Mouse (Mus musculus) T-helper 17 cell (primary cell): ENCODE data around the gene Ccl24.
"Not testable (repeated sequence)": the region's sequence is repeated elsewhere in the genome, so short reads cannot be mapped to it uniquely, and the experiment has no call there.

Experiments used
- in situ Hi-C, 2 experiments: fragments of 300-600 bp; cut with MboI, MseI; formaldehyde crosslinking; loops; 1 replicate in 1 of 2; 2 replicates in 1 of 2; pipeline ENCODE4 v1.15.1; 2025; ENCODE audit warnings: high pct_unique_total_duplicates in 2 of 2

The Ccl24 gene

DNA sequence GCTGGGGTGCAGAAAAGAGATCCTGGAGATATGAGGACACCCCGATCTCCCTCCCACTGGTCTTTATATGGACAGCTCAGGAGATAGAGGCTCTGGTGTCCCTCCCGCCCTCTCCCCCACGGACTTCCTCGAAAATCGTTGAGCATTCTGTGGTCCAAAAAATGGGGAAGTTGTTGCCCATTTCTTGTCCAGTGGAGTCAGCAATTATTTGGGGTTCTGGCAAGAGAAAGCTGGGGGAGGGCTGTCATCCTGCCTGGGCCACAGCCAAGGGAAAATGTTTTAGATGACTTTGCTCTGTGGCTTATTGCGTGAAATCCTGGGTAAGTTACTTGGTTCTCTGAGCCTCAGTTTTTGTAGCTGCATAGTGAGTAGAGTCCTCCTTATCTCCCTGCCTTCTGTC, at the start of gene Ccl24:
Gene Ccl24, minus strand, starts transcription at position 44 of the 400 bp plus-strand sequence.
- in situ Hi-C loops = no loop called here

DNA sequence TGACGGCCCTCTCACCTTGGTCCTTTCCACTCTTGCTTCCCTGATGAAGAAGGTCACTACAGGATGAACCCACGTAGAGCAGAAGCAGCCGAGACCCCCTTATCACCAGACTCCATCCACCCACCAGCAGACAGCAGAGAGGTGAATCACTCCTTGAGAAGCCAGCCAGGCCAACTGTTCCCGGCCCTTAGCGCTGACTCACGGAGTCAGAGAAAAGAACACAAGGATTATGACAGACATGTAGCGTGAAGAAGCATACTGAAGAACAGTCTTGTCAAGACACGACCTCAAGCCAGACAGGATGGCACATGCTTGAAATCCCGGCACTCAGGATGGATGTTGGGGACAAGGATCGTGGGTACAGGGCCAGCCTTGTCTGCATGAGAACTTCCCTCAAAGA, 48.9 kb upstream of the Ccl24 start:
- in situ Hi-C loops = no loop called here

DNA sequence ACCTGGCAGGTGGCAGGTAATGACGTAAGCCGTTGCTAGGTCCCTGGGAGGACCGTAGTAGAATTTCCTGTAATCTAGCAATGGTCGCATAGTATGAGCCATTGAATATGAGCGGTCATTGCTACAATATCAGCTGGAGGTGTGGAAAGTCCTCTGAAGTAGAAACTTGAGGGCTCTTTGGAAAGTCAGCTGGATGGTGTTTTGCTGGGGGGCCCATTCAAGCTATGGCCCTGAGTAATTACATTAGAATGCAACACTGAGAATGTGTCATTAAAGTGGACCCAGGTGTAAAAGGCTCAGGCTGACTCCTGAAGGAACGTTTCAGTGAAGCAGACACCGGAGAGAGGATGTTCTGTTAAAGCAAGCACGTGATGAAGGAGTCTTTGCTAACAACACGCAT, 47.7 kb upstream of the Ccl24 start:
- in situ Hi-C loops = no loop called here

DNA sequence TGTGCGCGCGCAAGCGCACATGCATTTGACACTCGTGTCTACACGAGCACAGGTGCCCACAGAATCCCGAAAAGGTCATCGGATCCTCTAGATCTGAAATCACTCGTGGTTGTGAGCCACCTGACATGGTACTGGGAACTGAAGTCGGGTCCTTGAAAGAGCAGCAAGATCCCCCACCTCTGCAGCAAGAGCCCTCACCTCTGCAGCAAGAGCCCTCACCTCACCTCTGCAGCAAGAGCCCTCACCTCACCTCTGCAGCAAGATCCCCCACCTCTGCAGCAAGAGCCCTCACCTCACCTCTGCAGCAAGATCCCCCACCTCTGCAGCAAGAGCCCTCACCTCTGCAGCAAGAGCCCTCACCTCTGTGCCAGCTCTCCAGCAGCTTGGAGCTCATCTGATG, 46.9 kb upstream of the Ccl24 start:
- in situ Hi-C loops = loop anchor here (5.0 kb wide), 3 partner anchors 143 to 238 kb away; no protein-coding TSS in a partner anchor

DNA sequence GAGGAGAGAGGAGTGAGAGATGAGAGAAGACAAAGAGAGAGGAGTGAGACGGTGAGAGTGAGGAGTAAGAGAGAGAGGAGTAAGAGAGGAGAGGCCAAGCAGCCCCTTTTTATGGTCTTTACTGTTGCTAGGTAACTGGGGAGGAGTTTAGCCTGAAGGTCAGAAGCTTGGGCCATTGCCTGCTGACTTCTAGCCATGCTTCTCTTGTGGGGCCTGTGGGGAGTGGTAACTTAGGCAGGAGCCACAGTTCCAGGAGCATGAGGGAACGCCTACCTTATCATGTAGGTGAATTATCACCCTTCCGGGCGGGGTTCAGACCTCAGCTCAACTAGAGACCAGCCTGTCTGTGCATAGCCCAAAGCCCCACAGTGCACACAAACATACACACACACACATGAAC, 36.9 kb upstream of the Ccl24 start:
- in situ Hi-C loops = loop anchor here in 1 of 2 experiments (5.0 kb wide), 1 partner anchor 52 kb away; no protein-coding TSS in a partner anchor

DNA sequence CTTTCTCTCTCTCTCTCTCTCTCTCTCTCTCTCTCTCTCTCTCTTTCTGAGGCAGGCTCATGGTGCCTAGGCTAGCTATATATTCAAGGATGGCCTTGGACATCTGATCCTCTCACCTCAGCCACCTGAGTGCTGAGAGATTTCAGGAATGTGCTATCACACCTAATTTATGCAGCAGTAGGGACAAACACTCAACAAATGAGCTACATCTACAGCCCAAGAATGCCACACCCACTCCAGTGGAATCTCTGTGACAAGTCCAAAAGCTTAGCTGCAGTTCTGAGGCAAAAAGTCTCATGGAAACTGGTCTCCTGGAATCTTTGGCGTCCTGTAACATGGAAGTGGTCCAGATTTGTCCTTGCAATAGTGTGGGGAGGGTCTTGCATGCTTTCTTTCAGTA, 34.7 kb upstream of the Ccl24 start:
- in situ Hi-C loops = no loop called here

DNA sequence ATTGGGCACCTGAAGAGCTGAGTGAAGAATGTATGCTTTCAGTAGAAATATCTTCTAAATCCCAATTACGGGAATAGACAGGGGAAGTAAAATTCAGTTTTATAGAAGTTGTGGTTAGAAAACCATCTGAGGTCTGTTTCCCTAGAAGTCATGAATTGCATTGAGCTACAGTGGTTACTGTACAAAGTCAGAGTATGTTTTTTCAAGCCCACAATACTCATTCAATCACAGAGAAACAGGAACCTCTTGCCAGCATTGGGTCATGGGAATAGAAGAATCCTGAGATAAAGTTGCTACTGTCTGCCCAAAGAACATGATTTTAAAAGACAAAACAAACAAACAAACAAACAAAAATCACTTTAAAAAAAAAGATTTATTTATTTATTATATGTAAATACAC, 33.9 kb upstream of the Ccl24 start:
- in situ Hi-C loops = not testable (repeated sequence)

DNA sequence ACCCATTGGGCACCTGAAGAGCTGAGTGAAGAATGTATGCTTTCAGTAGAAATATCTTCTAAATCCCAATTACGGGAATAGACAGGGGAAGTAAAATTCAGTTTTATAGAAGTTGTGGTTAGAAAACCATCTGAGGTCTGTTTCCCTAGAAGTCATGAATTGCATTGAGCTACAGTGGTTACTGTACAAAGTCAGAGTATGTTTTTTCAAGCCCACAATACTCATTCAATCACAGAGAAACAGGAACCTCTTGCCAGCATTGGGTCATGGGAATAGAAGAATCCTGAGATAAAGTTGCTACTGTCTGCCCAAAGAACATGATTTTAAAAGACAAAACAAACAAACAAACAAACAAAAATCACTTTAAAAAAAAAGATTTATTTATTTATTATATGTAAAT, 31.8 kb upstream of the Ccl24 start:
- in situ Hi-C loops = not testable (repeated sequence)

DNA sequence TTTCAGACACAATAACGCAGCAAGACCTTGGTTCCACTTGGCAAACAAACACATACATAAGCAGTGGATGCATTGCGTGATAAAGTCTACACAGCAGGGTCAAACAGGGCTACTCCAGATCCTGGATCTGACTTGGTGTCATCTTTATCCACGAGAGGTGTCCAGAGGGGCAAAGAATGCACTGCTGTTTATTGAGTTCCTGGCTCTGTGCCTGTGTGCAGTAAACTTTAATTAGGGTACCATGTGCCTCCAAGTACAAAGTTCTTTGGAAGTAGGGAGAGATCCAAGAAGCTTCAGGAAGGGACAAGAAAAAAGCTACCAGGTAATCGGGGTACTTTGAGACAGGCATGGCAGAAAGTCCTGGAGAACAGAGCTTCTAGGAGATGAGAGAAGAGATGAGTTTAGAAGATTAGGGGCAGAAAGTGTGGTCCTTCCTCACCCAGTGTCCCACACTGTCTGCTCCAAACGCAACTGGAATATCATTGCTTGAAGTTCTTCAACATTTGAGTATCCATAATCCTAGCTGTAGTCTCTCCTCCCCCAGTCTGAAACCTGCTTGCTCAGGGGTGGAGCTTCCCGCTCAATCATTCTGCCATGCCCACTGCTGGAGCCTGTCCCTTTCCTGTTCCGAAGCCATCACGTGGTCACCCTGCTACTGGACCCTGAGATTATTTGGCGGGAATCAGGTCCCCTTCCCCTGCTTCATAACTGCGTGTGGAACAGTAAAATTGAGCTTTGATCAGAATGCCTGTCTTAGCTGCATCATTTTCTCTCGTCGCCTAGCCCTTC, 17.3 kb upstream of the Ccl24 start:
- in situ Hi-C loops = loop anchor here in 1 of 2 experiments (10.0 kb wide), 1 partner anchor 165 kb away; no protein-coding TSS in a partner anchor

DNA sequence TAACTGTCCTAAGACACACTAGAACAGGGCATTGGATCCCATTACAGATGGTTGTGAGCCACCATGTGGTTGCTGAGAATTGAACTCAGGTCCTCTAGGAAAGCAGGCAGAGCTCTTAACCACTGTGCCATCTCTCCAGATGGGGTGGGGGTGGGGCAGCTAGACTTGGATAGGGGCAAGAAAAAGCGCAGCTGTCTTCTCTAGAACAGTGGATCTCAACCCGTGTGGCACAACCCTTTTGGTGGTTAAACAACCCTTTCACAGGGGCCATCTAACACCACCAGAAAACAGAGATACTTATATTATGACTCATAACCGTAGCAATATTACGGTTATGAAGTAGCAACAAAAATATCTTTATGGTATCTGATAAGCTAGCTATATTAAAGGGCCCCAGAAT, 14.9 kb upstream of the Ccl24 start:
- in situ Hi-C loops = loop anchor here in 1 of 2 experiments (10.0 kb wide), 1 partner anchor 163 kb away; no protein-coding TSS in a partner anchor

DNA sequence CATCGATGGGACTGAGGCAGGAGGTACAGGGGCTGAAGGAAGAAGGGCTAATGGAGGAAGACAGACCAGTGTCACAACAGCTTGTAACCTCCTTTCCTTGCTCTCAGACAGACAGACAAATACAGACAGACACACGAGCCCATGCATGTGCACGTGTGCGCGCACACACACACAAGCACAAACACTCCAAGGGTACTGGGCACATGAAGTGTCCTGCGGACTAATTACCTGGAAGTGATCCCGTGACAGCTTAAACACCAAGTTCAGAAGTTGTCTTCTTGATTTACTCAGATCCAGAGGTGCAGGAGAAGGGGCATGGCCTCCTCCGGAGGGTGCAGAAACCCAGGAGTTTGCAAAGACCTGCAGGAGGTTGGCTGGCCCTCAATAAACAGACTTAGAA, 12.8 kb upstream of the Ccl24 start:
- in situ Hi-C loops = loop anchor here in 1 of 2 experiments (10.0 kb wide), 1 partner anchor 161 kb away; no protein-coding TSS in a partner anchor

DNA sequence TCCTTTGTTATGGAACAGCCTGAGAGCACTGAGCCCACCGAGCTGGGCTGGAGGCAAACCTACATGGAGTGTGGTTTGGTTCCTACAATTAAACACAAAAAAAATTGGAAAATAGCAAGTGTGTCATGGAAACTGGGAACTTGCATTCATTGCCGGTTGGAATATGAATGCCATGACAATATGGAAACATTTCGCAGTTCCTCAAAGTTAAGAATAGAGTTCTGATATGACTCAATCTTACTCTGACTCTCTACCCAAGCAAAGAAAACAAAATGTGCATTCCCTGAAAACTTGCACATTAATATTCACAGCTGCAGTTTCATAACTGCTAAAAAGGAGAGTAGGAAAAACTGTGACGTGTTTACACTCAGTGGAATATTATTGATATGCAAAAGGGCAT, 9.5 kb upstream of the Ccl24 start:
- in situ Hi-C loops = loop anchor here in 1 of 2 experiments (10.0 kb wide), 1 partner anchor 158 kb away; no protein-coding TSS in a partner anchor

DNA sequence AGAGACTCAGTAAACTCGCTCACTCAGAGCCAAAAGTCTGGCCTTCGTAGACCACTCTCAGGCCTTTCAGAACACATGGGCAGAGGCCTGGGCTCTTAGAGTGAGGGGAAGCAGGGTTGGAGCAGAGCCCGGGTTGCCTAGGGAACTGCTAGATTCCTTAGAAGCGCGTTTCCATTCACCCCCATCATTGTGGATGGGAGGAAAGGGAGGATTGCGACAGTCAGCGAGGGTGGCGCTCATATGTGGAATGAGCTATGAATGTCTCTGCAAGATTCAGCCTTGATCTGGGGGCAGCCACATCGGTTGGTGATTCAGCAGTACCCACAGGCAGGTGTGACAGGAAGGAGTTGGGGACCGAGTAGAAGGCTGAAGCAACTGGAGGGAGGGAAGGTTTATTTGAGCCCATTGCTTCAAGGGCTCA, 6.5 kb upstream of the Ccl24 start:
- in situ Hi-C loops = no loop called here

DNA sequence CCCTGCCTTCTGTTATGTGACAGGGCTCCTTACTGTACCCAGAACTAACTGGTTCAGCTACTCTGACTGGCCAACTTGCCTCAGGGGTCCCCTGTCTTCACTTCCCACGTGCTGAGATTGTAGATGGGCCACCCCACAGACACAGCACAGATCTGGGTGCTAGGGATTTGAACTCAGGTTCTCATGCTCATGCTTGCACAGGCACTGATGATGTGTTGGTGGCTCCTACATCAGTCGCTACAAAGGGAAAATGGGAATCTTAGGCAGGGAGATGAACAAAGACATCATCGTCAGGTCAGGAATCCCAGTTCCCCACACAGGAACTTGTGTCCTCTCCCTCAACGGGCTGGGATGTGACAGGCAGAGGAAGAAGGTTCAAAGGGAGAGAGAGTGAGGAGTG, 3.2 kb upstream of the Ccl24 start:
- in situ Hi-C loops = no loop called here

DNA sequence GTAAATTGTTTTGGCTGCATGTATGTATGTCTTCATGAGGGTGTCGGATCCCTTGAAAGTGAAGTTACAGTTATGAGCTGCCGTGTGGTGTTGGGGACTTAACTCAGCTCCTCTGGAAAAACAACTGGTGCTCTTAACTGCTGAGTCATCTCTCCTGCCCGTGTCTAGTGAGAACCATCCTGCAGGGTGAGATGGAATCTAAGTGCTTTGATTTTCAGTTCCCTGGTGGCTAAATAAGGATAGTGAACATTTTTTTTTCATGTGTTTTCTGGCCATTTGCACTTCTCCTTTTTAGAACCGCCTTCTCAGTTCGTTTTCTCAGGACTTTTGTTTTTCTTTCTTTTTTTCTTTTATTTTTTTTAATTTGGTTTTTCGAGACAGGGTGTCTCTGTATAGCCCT, 4.2 kb downstream of the Ccl24 start:
- in situ Hi-C loops = no loop called here

DNA sequence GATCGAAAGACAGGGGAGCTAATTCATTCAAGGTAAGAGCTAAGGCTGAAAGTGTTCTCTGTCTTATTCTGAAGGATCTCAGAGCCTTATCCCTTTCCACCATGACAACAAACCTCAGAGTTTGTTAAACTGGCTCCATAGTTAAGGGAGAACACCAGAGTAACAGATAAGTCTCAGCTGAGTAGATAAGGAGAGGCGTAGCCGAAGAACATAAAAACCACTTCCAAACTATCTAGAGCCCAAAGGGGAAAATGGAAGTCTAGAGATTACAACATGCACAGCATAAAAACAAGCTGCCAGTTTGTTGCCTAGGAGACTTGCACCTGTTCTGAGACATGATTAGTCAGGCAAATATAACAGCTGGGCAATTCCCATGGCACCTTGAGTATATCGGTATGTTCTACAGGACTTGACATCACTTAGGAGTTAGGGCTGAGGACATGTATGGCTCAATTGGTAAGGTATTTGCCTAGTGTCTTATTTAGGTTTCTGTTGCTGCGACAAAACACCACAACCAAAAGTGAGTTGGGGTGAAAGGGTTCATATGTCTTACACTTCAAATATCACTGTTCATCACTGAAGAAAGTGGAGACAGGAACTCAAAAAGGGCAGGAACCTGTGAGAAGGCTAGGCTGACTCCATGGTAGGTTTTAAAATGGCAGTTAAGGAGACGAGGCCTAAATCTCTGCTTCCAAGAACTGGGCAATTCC, 5.1 kb downstream of the Ccl24 start:
- in situ Hi-C loops = no loop called here

DNA sequence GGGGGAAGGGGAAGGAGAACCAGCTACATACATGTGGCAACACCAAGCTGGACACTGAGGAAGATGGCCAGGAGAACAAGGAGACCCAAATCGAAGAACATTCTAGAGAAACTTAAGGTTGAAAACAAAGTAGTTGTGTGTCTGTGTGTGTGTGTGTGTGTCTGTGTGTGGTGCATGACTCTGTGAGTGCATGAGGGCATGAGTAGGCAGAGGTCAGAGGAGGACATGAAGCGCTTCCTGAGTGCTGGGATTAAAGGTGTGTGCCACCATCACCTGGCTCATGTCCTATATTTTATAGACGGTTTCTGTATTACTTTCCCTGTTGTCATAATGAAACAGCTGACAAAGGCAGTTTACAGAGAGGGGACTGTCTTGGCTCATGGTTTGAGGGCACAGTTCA, 9.4 kb downstream of the Ccl24 start, which contains the start of gene Ccl26:
Gene Ccl26, minus strand, starts transcription at position 101 of the 400 bp plus-strand sequence.
- in situ Hi-C loops = no loop called here

DNA sequence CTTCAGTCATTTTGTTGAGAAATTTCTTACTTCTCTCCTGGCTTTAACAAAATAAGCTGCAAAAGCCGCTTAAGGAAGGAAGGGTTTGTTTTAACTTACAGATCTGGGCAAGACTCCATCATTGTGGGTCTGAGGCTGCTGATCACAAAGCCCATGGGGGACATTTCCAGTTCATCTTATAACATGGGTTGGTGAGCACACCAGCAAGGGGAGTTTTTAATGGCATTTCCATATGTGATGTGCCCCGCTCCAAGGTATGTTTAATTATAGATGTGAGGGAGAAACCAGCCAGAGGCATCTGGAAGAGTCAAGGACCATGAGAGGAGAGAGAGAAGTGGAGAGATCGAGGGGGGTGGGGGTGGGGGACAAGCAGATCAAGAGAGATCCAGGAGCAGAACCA, 15.2 kb downstream of the Ccl24 start:
- in situ Hi-C loops = loop anchor here in 1 of 2 experiments (5.0 kb wide), 1 partner anchor 55 kb away; no protein-coding TSS in a partner anchor

DNA sequence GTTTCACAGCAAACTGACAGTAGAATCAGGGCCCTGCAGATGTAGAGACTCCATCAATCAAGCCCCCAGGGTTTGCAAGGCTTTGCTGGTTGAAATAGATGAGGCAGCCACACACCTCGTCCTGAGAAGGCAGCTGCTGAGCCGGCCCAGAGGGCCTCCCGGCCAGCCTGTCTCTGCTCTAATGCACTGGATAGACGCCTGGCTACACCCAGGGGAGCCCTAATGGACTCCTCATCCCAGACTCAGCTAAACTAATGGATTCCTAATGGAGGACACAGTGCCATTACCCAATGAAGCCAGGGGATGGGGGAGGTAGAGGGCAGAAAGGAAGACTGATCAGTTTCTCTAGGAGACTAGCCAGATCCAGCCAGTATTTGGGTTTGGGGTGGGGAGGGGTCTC, 15.8 kb downstream of the Ccl24 start:
- in situ Hi-C loops = loop anchor here in 1 of 2 experiments (5.0 kb wide), 1 partner anchor 55 kb away; no protein-coding TSS in a partner anchor

DNA sequence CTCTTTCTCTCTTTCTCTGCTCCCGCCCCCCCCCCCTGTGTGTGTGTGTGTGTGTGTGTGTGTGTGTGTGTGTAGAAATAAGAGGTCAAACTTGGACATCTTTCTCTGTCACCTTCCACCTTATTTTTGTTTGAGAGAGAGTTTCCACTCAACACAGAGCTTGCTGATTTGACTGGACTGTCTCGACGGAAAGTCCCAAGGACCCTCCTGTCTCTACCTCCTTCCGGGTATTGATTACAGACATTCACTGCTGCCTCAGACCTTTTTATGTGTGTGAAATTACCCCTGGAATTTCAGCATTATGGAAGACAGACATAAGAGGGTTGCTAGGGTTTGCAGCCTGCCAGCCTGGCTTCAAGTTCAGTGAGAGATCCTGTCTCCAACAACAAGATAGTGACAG, 16.6 kb downstream of the Ccl24 start:
- in situ Hi-C loops = loop anchor here in 1 of 2 experiments (5.0 kb wide), 1 partner anchor 56 kb away; no protein-coding TSS in a partner anchor

DNA sequence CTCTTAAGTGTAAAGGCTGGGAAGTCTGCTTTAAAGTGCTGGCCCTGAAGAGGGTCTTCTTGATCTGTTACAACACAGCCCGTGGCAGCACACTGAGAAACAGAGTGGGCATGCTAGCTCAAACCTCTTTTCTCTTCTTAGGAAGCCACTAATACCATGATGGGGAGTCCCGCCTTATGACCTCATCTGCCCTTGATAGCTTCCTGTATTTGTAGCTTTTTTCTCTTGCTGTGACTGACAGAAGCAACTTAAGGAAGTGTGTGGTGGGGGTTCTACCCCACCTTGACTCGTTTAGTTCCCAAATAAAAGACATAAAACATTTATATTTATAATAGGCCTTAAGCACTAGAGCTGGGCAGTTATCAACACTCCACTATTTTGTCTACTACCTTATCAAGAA, 21.3 kb downstream of the Ccl24 start:
- in situ Hi-C loops = no loop called here

DNA sequence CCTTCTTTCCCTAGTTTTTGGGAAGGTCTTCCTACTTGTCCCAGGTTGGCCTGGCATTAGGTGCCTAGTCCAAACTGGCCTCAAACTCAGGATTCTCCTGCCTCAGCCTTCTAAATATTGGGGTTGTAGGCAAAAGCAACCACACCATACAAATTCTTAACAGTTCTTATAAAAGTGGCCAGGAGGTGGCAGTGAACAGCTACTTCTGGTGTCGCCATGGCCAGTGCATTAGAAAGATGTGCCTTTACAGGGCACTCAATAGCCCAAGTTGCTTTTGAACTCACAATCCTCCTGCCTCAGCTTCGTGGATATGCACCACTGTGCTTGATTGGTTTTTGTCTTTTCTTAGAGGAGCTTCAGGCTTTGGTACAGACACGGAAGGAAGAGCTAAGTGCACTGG, 21.9 kb downstream of the Ccl24 start:
- in situ Hi-C loops = no loop called here
